Mouse (Mus musculus) lung, adult 10 weeks (tissue): ENCODE measurements around the gene Vmn1r208. TPM values are rescaled to one million over a fixed set of nuclear protein-coding genes. Genes with fewer than 3 reads are reported as not detected.

Source experiments
- polyA plus RNA-seq: library from polyadenylated mRNA; stranded (reverse); fragments of 350-450 nt; fragmentation: Illumina TruSeq; extraction: RNeasy Lipid Tissue Mini Kit (QIAGEN cat#74804); gene quantifications from one replicate; pipeline ENCODE4 v1.2.3, GENCODE M21; 2014; ENCODE audit warnings: low read depth, low replicate concordance; ENCODE audit not compliant: insufficient read depth

The Vmn1r208 gene
- not detected for polyA plus RNA-seq

GRCm38 (mm10) chr13:22777300-22777699 is at the start of gene Vmn1r208:
Vmn1r208 (minus strand) TSS chr13:22777400.

GRCm38 (mm10) chr13:22809582-22809981 is 32.4 kb upstream of the Vmn1r208 start, which contains the start of gene Vmn1r209:
Vmn1r209 (minus strand) TSS chr13:22809682.

GRCm38 (mm10) chr13:22729529-22729928 is 47.7 kb downstream of the Vmn1r208 start, which contains the start of gene Vmn1r207-ps:
Vmn1r207-ps (minus strand) TSS chr13:22729629.

Other genes starting within 250 kb of the Vmn1r208 start
- not detected for gene Vmn1r204, start 224.2 kb downstream of the Vmn1r208 start, polyA plus RNA-seq
- gene Vmn1r205, start 184.4 kb downstream of the Vmn1r208 start, polyA plus RNA-seq: not detected
- gene Vmn1r206, start 153.1 kb downstream of the Vmn1r208 start, polyA plus RNA-seq: not detected
- gene Vmn1r207-ps, start 47.8 kb downstream of the Vmn1r208 start, polyA plus RNA-seq: not detected
- not detected for gene Vmn1r209, start 32.3 kb upstream of the Vmn1r208 start, polyA plus RNA-seq
- gene Vmn1r210, start 53.9 kb upstream of the Vmn1r208 start, polyA plus RNA-seq: not detected
- not detected for gene Vmn1r211, start 80.2 kb upstream of the Vmn1r208 start, polyA plus RNA-seq
- not detected for gene Vmn1r212, start 106.8 kb upstream of the Vmn1r208 start, polyA plus RNA-seq
- not detected for gene Vmn1r213, start 230.3 kb upstream of the Vmn1r208 start, polyA plus RNA-seq